Mouse (Mus musculus) layer of hippocampus, adult 18-20 months (tissue): ENCODE measurements at regions not wholly inside any gene's neighbourhood (a gene's known extent, or its start where the extent isn't known, plus 50 kb on each side); places are given as distances from the start of the nearest gene placed in this dataset.

ENCODE experiments used
- DNase-seq, 2 experiments: peaks; one replicate each; pipeline ENCODE4 v3.0.0; 2022; ENCODE audit warnings: low spot score in 2 of 2

DNA sequence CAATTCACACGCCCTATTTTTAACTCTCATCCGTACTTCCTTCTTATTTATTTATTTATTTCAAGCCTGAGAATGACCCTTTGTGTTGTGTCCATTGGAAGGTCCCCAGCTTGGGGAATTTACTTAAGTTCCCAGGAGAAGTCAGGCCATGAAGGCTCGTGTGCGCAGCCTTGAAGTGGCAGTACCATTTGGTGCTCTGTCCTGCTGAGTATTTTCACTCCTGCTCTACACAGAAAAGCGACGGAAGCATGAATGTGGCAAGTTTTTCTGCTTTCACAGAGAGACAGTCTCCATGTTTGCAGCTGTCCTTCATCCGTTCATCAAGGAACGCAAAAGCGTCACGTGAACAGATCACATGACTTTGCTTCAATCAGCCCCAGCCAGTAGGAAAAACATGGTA is 610.2 kb upstream of the Clint1 start:
- no peak for DNase-seq

DNA sequence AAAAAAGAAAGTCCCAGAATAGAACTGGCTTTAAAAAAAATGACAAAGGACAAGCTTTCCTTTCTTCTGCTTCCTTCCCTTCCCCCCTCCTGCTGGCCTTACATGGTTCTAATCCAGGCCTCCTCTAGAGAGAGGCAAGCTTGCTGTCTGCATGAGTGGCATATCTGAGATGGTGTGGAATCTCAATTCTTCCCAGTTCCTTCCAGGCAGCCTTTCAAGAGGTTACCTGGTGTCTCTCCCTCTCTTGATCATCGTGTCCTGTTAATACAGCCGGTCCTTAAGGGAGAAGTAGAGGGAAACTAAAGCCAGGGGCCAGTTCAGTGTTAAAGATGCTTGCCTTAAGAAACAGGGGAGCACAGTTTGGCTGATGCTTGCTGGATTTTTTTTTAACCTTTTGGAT is 607.1 kb upstream of the Clint1 start:
- DNase-seq = no peak

DNA sequence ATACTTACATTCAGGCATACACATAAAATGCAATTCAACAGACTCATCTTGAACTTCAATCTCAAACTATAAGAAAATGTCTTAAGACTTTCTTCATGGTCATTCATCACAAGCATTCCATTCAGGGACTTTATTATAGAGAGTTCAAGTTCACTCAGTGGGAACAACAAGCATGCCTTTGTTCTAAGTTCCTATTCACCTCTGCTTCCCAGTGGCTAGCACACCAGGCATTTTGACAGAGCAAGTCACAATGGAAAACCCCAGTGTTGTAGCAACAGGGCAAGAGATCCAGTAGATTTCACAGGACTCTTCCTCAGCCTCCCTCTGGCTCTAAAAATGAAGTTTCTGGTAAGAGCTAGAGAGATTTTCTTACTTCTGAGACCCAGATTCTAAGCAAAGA is 595.8 kb upstream of the Clint1 start:
- DNase-seq = no peak

- DNase-seq = no peak
Measured at GRCm38 (mm10) chr11:45262198-45262597, 589.7 kb upstream of the Clint1 start.

DNA sequence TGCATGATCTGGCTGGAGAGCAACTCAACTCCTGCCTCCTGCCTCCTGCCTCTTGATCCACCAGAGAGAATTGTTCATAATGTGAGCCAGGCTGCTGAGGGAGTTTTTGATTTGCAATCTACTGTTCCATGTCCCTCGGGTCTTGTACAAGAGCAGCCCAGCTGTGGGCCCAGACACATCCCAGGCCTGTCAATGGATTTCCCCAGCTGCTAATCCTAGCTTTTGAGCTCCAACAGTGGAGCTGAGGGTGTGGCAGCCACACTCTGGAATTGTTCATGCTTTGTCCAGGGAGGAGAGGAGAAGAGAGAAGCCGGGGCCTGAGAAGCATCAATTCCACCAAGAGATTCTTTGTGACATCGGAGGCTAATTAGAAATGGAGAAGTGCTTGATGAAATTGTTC is 587.9 kb upstream of the Clint1 start:
- DNase-seq = no peak

DNA sequence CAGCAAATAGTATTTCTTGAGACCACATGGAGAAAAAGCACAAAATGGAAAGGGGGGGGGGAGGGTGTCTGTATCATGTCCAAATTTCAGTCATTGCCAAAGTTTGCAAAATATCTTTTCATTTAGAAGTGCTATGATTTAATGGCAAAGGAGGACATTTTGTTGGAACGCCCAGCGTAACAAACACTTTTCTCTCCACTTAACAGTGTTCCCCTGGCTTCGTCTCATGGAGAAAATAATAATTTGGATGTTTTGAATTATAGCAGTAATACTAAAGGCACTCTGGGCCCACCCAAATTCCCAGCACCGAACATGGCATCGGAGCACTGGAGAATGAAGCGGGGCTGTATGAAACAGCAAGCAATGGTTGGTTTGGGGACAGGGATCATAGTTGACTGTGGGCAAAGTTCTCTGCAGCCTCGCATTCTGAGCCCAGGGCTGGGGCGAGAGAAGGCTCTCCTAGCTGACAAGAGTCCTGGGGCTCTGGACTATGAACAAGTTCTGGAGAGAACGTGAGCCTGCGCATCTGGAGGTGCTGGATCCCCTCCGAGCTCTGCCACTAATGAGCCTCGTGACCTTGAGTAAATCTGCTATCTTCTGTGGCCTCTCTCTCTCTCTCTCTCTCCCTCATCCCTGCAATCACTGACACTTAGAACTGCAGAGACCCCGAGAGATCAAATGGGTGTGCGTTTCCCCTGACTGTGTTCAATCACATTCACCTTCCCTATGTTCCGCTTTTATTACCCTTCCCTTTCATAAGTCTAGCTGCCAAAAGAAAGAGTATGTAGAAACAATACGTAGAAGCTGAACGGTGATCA is 586.5 kb upstream of the Clint1 start:
- DNase-seq = no peak

DNA sequence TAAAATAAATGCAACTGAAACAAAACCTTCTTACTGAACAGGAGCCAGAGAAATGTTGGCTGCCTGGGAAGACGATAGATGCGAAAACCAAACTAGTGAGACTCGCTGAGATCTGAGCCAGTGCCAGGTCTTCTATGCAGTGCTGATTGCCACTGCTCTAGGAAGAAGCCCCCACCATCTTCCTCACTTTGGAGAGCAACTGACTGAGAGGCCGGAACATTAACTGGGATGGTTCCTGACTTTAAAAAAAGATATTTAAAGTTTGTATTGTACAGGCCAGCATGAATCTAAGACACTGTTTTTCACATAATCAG is 585.9 kb upstream of the Clint1 start:
- no peak for DNase-seq

DNA sequence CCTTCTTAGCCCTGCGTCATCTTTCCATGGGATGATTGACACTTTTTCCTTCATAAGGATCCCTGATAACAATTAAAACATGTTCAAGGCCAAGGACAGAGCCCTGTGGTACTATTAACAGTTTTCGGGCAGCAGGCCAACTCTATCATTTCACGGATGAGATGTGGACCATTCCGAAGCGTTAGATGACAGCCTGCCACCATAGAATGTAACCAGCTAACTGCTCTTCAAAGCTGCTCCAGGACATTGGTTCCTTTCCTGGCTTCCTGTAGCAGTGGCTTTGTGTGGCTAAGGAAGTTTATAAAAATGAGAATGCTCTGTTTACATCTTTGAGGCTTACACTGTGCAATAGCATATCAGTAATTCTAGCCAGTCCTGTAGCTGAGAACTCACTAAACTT is 582.6 kb upstream of the Clint1 start:
- no peak for DNase-seq

DNA sequence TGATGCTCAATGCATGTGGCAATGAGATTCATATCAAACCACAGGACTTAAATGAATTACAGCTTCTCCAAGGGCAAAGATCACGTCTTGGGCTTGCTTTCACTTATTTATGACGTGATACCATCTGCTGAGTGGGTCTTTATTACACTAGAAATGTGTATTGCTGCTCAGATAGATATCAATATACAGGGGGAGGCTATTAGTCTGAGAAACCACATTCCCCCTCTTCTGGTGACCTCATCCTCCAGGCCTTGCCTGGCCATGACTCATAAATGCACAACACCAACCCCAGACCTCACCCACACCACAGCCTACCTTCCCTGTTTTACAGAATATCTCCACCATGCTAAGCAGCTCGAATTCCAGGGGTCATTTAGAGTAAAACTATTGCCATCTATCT is 580.6 kb upstream of the Clint1 start:
- DNase-seq = no peak

GRCm38 (mm10) chr11:45274446-45275119 is 577.3 kb upstream of the Clint1 start:
- DNase-seq = no peak

DNA sequence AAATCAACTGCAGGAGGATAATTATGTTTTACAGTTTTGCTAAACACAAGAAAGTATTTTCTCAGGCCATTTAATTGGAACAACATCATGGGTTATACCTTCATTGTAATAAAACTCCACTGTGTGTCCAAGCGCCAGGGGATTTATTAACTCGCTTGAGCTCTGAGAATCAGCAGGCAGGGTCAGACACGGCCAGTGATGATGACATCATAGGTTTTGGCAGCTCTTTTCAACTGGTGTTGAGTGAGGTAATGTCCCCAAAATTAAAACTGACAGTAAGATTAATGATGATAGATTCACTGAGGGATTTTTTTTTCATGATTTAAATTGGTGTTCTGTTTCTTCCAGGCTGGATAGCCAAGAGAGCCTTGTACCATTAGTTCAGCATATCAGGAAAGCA is 576.7 kb upstream of the Clint1 start:
- no peak for DNase-seq

DNA sequence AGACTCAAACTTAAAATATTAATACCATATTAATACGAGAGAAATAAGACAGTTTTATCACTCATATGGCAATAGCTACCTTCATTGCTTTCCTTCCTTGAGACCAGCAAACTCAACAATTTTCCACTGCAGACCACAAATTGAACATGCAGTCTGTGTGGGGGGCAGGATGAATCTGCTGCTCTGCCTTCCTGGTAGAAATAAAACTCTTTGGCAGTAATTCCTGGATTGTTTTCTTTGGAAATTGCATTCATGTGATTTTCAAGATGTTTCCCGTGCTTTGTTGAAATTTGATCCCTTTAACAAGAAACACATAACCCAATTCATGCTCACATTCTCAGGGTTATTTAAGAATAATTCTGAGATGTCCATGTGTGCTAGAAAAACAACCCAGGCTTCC is 555.1 kb upstream of the Clint1 start:
- no peak for DNase-seq

- DNase-seq = no peak
Measured at GRCm38 (mm10) chr11:45311934-45312333, 539.9 kb upstream of the Clint1 start.

DNA sequence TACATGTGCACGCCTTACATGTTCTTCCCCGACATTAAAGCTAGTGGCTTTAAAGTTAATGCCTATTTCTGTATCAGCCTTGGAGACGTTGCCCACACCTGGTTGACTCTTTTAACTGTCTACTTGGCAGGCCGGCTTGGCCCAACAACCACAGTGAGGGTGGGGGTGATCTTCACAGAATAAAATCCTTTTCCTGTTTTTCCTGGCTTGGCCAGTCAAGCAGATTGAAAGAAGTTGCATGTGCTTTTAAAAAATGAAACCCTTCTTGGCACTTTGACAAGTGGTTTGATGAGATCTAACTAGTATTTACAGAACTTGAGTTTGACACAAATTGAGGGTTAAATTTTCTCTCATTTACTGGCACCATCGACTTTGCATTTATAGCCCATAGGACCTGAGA is 528.1 kb upstream of the Clint1 start:
- DNase-seq = no peak

DNA sequence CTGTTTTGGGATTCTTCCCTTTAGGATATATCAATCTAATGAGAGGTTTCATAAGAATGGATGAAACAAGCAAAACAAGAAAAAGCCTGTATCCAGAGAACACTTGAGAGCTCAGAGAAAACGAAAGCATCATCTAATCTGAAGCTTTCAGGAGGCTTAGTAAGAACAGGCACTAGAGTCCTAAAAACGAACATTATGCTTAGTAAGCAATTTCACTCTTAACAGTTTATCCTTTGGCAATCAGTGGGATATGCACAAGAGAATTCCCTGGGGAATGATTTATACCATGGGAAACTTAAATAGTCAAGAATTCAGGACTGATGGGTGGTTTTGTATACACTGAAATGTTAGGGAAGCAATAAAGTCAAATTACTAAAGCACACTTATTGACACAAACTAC is 521.5 kb upstream of the Clint1 start:
- DNase-seq = no peak

- DNase-seq = no peak
Measured at GRCm38 (mm10) chr11:45333756-45334155, 518.1 kb upstream of the Clint1 start.

- DNase-seq = no peak
Measured at GRCm38 (mm10) chr11:45349331-45349730, 502.5 kb upstream of the Clint1 start.

DNA sequence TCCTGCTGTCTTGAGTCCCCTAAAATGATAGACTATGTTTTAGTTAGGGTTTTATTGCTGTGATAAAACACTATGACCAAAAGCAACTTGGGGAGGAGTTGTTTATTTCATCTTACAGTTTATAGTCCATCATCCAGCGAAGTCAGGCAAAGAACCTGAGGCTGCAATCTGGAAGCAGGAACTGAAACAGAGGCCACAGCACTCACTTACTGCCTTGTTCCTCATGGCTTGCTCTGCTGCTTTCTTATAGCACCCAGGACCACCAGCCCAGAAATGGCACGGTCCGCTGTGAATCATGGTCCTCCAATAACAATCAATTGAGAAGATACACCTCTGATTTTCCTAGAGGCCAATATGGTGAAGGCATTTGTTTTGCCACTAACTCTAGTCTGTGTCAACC is 486.5 kb upstream of the Clint1 start:
- no peak for DNase-seq

GRCm38 (mm10) chr11:45389243-45390146 is 462.4 kb upstream of the Clint1 start:
- DNase-seq = no peak

DNA sequence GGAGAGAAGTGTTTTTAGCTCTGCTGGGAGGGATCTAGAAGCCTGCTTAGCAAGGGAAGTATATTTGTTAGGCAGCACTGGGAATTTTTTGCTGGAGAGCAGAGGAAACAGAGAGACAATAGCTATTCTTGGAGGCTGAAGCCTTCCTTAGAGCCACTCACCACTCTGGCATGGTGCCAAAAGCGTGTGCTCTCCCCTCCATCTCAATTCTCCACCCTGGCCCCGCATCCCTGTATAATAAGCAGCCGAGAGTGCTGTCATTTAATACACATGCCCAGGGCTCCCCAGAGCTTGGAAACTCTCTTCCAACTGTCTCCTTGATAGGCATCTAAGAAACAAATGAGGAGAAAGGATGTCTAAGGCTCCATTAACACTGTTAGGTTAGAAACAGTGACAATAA is 455.8 kb upstream of the Clint1 start:
- DNase-seq = no peak

DNA sequence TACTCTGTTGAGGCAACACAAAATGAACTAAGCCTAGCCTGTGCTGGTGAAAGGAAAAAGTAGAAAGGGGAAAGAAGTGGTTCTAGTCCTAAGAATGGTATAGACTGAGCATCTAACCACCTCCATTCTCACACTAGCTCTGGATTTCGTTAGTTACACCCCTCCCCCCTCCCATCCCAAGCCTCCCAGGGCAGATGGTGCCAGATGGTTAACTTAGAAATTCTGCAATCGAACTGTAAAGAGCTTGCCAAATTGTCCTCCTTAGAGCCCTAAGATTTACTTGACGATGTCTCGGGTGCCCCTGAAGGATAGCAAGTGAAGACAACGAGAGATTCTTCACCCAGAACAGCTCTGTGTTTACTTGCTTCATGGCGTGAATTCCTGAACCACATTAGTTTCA is 453.7 kb upstream of the Clint1 start:
- peak in 1 of 2 experiments; percentile 9 for DNase-seq

DNA sequence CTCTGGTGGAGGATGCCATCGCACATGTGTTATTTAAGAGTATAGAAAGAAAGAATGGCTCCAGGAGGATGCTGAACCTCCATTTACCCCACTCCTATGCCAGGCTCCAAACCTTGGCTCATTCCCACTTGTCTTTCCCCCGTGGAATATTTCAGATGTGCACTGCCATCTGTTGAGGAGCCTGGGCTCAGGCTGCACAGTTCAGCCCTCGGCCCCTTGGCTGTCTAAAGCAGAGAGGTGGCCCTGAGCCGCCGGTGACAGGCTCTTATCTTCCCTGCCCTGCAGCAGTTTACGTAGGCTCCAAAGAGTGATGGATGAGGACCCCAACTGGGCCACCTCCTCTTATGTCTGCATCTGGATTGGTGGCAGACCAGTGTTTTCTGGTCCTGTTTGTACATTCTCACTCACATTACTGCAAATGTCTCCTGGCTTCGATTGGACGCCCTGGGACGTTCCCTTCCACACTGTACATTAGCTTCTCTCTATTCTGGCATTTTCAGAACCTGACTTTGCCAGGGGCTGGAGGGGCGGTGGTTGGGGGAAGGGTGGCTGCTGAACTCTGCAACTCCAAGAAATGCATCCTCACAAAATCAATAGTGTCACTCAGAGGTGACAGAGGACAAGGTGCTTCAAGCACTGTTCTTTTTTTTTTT is 447.3 kb upstream of the Clint1 start:
- DNase-seq = no peak
